Comparison of ENCODE assay signal across 21 mouse cellular contexts in genomic region chr16:43456446-43457172, GRCm38 (mm10).
A peak's percentile ranks its signal among the peaks of the same experiment; 100 is the strongest.
DNase-seq lines count a peak whose midpoint lies in the region; ATAC-seq and TF ChIP-seq lines count a peak whose summit lies in the region.
"Had no signal": no experiment of that assay in that cellular context is flagged by ENCODE, and none has a peak within 500 bp of the region (broad histone marks: within the 10 kb centered on the region; RNA-seq: fewer than 3 reads in every experiment).

No protein-coding gene starts in this region.

- no peaks in the 10 kb centered on the region for H3K27me3 ChIP-seq in forebrain, postnatal 0 days (ENCODE audit: insufficient read depth, low read length)
- no peaks in the 10 kb centered on the region for H3K27me3 ChIP-seq in forebrain, embryonic 12.5 days
- no peaks in the 10 kb centered on the region for H3K27me3 ChIP-seq in heart, embryonic 15.5 days
- no peaks in the 10 kb centered on the region for H3K27me3 ChIP-seq in heart, embryonic 11.5 days (ENCODE audit: control insufficient read depth, insufficient read depth, low read length)
- H3K27me3 ChIP-seq in lung, embryonic 14.5 days (ENCODE audit: insufficient read depth, low read length): no peaks in the 10 kb centered on the region
- H3K27me3 ChIP-seq: forebrain, embryonic 13.5 days; hindbrain, embryonic 12.5 days; neural tube, embryonic 15.5 days had no signal

- no peaks in the 10 kb centered on the region for H3K9me3 ChIP-seq in forebrain, postnatal 0 days (ENCODE audit: low read length)
- H3K9me3 ChIP-seq in forebrain, embryonic 12.5 days: no peaks in the 10 kb centered on the region
- no peaks in the 10 kb centered on the region for H3K9me3 ChIP-seq in heart, embryonic 15.5 days (replicated peaks)
- H3K9me3 ChIP-seq in heart, embryonic 11.5 days (replicated peaks; ENCODE audit: control insufficient read depth, low read length): no peaks in the 10 kb centered on the region
- no peaks in the 10 kb centered on the region for H3K9me3 ChIP-seq in lung, embryonic 14.5 days (ENCODE audit: low read depth, low read length)
- H3K9me3 ChIP-seq: forebrain, embryonic 13.5 days; hindbrain, embryonic 12.5 days; midbrain, embryonic 10.5 days; neural tube, embryonic 15.5 days had no signal

- H3K27ac ChIP-seq in forebrain, postnatal 0 days (ENCODE audit: low read depth, low read length): no peak overlapping the region
- H3K27ac ChIP-seq in forebrain, embryonic 12.5 days: no peak overlapping the region
- peak overlapping the region; percentile 57 for H3K27ac ChIP-seq in heart, embryonic 15.5 days
- no peak overlapping the region for H3K27ac ChIP-seq in heart, embryonic 11.5 days (ENCODE audit: low read depth, low read length)
- H3K27ac ChIP-seq in lung, embryonic 14.5 days (ENCODE audit: low read depth): no peak overlapping the region
- H3K27ac ChIP-seq: forebrain, embryonic 13.5 days; hindbrain, embryonic 12.5 days; midbrain, embryonic 10.5 days; neural tube, embryonic 15.5 days had no signal

- H3K4me3 ChIP-seq in forebrain, postnatal 0 days (ENCODE audit: low read depth, low read length): no peak overlapping the region
- no peak overlapping the region for H3K4me3 ChIP-seq in forebrain, embryonic 12.5 days (replicated peaks)
- no peak overlapping the region for H3K4me3 ChIP-seq in heart, embryonic 15.5 days
- H3K4me3 ChIP-seq in heart, embryonic 11.5 days (ENCODE audit: low read depth, low read length): no peak overlapping the region
- no peak overlapping the region for H3K4me3 ChIP-seq in lung, embryonic 14.5 days (ENCODE audit: low read depth, low read length)
- H3K4me3 ChIP-seq: forebrain, embryonic 13.5 days; hindbrain, embryonic 12.5 days; midbrain, embryonic 10.5 days; neural tube, embryonic 15.5 days had no signal

- no peaks in the 10 kb centered on the region for H3K4me1 ChIP-seq in forebrain, postnatal 0 days (ENCODE audit: insufficient read depth)
- H3K4me1 ChIP-seq in forebrain, embryonic 12.5 days: peaks cover 3% of the 10 kb centered on the region; the same call in 1 of the 2 replicates
- H3K4me1 ChIP-seq in heart, embryonic 15.5 days (replicated peaks): peaks cover 9% of the 10 kb centered on the region
- no peaks in the 10 kb centered on the region for H3K4me1 ChIP-seq in heart, embryonic 11.5 days (ENCODE audit: control insufficient read depth, insufficient read depth, low read length)
- H3K4me1 ChIP-seq in lung, embryonic 14.5 days (ENCODE audit: insufficient read depth): no peaks in the 10 kb centered on the region
- H3K4me1 ChIP-seq: hindbrain, embryonic 12.5 days; neural tube, embryonic 15.5 days had no signal

- no peak overlapping the region for H3K9ac ChIP-seq in forebrain, postnatal 0 days
- no peak overlapping the region for H3K9ac ChIP-seq in forebrain, embryonic 12.5 days
- H3K9ac ChIP-seq in heart, embryonic 15.5 days: no peak overlapping the region
- no peak overlapping the region for H3K9ac ChIP-seq in heart, embryonic 11.5 days (ENCODE audit: low read depth, low read length)
- H3K9ac ChIP-seq in lung, embryonic 14.5 days: no peak overlapping the region
- H3K9ac ChIP-seq: forebrain, embryonic 13.5 days; hindbrain, embryonic 12.5 days; neural tube, embryonic 15.5 days had no signal

- WGBS in forebrain, postnatal 0 days: 54% methylated on average over 8 of the region's 8 CpGs
- 80% methylated on average over 8 of the region's 8 CpGs for WGBS in forebrain, embryonic 12.5 days
- WGBS in heart, embryonic 15.5 days: 46% methylated on average over 8 of the region's 8 CpGs
- WGBS in heart, embryonic 11.5 days (ENCODE audit: insufficient replicate concordance): 61% methylated on average over 8 of the region's 8 CpGs
- 52% methylated on average over 8 of the region's 8 CpGs for WGBS in lung, embryonic 14.5 days

- DNase-seq in forebrain, postnatal 0 days: no peak
- DNase-seq in lung, embryonic 14.5 days: peak; percentile 22
- DNase-seq in lung, postnatal 4 days: no peak
- no peak for DNase-seq in left cerebral cortex, adult 11 months (ENCODE audit: low spot score)
- DNase-seq in Muller cell, postnatal 12 days (ENCODE audit: inconsistent ontology term): no peak
- DNase-seq: adrenal gland, postnatal 36 days; cerebellum, adult 11-12 months; cerebellum, postnatal 14 days; gastrocnemius, postnatal 25 days; kidney, adult 18-20 months; kidney, postnatal 10 days; thymus, adult 18-20 months; thymus, postnatal 36 days had no signal

- ATAC-seq in forebrain, postnatal 0 days: peak; percentile 8; the same call in 1 of the 2 replicates
- ATAC-seq in forebrain, embryonic 12.5 days (ENCODE audit: low FRiP score): no peak
- ATAC-seq in heart, embryonic 15.5 days (replicated peaks; ENCODE audit: insufficient number of reproducible peaks, insufficient read depth, low FRiP score, low read depth): no peak
- ATAC-seq in heart, embryonic 11.5 days (replicated peaks; ENCODE audit: insufficient number of reproducible peaks, low FRiP score, low TSS enrichment): no peak
- ATAC-seq in lung, embryonic 14.5 days (ENCODE audit: insufficient read depth): no peak
- ATAC-seq: forebrain, embryonic 13.5 days; lung, postnatal 0 days had no signal

- no peaks in the 10 kb centered on the region for H3K36me3 ChIP-seq in forebrain, postnatal 0 days (ENCODE audit: insufficient read depth)
- no peaks in the 10 kb centered on the region for H3K36me3 ChIP-seq in forebrain, embryonic 12.5 days (replicated peaks)
- no peaks in the 10 kb centered on the region for H3K36me3 ChIP-seq in heart, embryonic 15.5 days
- no peaks in the 10 kb centered on the region for H3K36me3 ChIP-seq in heart, embryonic 11.5 days (ENCODE audit: control insufficient read depth, insufficient read depth, low read length)
- no peaks in the 10 kb centered on the region for H3K36me3 ChIP-seq in lung, embryonic 14.5 days (ENCODE audit: insufficient read depth)
- H3K36me3 ChIP-seq: hindbrain, embryonic 12.5 days; midbrain, embryonic 10.5 days; neural tube, embryonic 15.5 days had no signal

- H3K4me2 ChIP-seq in forebrain, postnatal 0 days (ENCODE audit: low read depth): no peak overlapping the region
- H3K4me2 ChIP-seq in forebrain, embryonic 12.5 days: no peak overlapping the region
- no peak overlapping the region for H3K4me2 ChIP-seq in heart, embryonic 15.5 days
- H3K4me2 ChIP-seq in heart, embryonic 11.5 days: no peak overlapping the region
- no peak overlapping the region for H3K4me2 ChIP-seq in lung, embryonic 14.5 days
- H3K4me2 ChIP-seq: forebrain, embryonic 13.5 days; hindbrain, embryonic 12.5 days; neural tube, embryonic 15.5 days had no signal

- no peak for TF ChIP-seq CTCF in forebrain, postnatal 0 days (IDR thresholded peaks at IDR 0.05; ENCODE audit: low read depth)
- TF ChIP-seq CTCF in lung, embryonic 14.5 days (IDR thresholded peaks at IDR 0.05; ENCODE audit: low read depth): no peak
